Mouse (Mus musculus) brain, embryonic 14.5 days (tissue): Measurements from ENCODE around the gene Slc44a5.

Source experiments
- CTCF ChIP-seq: fragments of 200-500 bp; IDR thresholded peaks from 2 replicates; pipeline ENCODE4 v1.5.1; 2012; ENCODE audit warnings: inconsistent platforms, mild to moderate bottlenecking, moderate library complexity, borderline replicate concordance; ENCODE audit not compliant: insufficient read depth, insufficient read length; ENCODE audit errors: extremely low read depth
- POLR2A ChIP-seq: fragments of 200-500 bp; IDR thresholded peaks from 2 replicates; pipeline ENCODE4 v1.6.1; 2012; ENCODE audit warnings: mild to moderate bottlenecking, inconsistent platforms, borderline replicate concordance; ENCODE audit not compliant: poor library complexity, insufficient read depth, insufficient read length, severe bottlenecking; ENCODE audit errors: extremely low read depth

DNA sequence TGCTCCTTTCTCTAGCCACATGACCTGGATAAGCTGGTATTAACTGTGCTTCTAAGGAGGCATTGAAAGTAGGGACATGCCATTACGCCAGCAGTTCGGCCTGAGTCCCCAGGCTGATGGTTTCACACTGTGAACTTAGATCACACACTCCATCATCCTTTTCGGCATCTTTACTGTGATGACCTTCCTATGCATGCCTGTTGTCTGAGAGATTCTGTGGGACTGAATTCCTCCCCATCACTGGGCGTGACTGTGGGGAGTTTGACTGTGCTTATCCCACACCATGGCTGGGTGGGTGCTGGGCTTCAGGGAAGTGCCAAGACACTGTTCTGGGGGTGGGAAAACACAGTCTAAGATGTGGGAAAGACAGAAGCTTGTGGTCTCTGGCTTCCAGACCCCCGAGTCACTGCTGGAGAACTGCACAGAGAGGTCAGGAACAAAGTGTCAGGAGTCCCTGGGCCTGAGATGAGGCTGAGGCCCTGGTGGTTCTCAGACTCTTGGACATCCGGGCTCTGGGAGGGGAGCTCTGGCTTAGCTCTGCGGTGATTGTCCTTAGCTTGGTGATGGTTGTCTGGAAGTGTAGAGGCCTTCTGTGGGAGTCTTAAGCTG is 152.6 kb downstream of the Slc44a5 start:
- no peak for TF ChIP-seq CTCF
- TF ChIP-seq POLR2A: no peak
